Mouse (Mus musculus): Measurements from ENCODE around the gene Tnr.

DNA sequence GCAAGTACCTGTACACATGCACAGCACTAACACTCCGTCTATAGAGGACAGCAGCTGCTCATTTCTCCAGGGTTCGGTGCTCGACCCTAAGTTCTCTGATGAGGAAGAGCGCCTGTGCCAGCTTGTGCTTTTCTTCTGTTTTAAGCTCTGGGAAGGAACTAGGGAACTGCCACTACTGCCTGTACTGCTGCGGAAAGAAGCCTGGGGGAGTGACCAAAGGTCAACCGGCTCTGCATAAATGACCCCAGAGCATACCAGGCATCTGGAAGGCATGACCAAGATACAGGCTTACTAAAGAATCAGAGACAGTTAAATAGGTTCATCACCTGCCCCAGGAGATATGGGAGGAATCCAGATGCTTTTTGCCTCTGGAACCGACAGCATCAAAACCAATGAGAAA is 224.4 kb downstream of the Tnr start:
- no peak for TF ChIP-seq CTCF (IDR thresholded peaks at IDR 0.05; ENCODE audit: borderline replicate concordance, extremely low read depth, insufficient read depth, insufficient read length)
- no peak for TF ChIP-seq POLR2A (IDR thresholded peaks at IDR 0.05; ENCODE audit: borderline replicate concordance, extremely low read depth, insufficient read depth, insufficient read length, poor library complexity, severe bottlenecking)
